Mouse (Mus musculus) embryonic facial prominence, embryonic 12.5 days (tissue): ENCODE data around the gene Nfx1. TPM values are rescaled to one million over a fixed set of nuclear protein-coding genes. Genes with fewer than 3 reads are reported as not detected.
A peak's percentile ranks its signal among the peaks of the same experiment; 100 is the strongest.
"Not testable (repeated sequence)": the region's sequence is repeated elsewhere in the genome, so short reads cannot be mapped to it uniquely, and the experiment has no call there.

Source experiments
- ATAC-seq: fragments of 200-750 bp; cut with Nextera tagmentation; 2 replicates; pipeline ENCODE4 v1.8.0; 2017; ENCODE audit not compliant: insufficient number of reproducible peaks, insufficient read depth, low FRiP score, low TSS enrichment
- H3K27ac ChIP-seq: fragments of 300-500 bp; sonication (generic); 2 replicates; pipeline ENCODE4 v1.5.1; 2016; ENCODE audit warnings: mild to moderate bottlenecking
- H3K27me3 ChIP-seq: fragments of 300-500 bp; sonication (generic); 2 replicates; pipeline ENCODE4 v1.6.1; 2016; ENCODE audit warnings: mild to moderate bottlenecking, moderate library complexity
- H3K36me3 ChIP-seq: fragments of 300-500 bp; sonication (generic); 2 replicates; pipeline ENCODE4 v1.6.1; 2016; ENCODE audit warnings: mild to moderate bottlenecking
- H3K4me1 ChIP-seq: fragments of 300-500 bp; sonication (generic); 2 replicates; pipeline ENCODE4 v1.6.1; 2016
- H3K4me2 ChIP-seq: fragments of 300-500 bp; sonication (generic); replicated peaks from 2 replicates; pipeline ENCODE4 v1.6.1; 2016; ENCODE audit warnings: mild to moderate bottlenecking, moderate library complexity
- H3K4me3 ChIP-seq: fragments of 300-500 bp; sonication (generic); 2 replicates; pipeline ENCODE4 v1.5.1; 2016; ENCODE audit warnings: mild to moderate bottlenecking
- H3K9ac ChIP-seq: fragments of 300-500 bp; sonication (generic); 2 replicates; pipeline ENCODE4 v1.6.1; 2016; ENCODE audit warnings: mild to moderate bottlenecking, moderate library complexity
- H3K9me3 ChIP-seq: fragments of 300-500 bp; sonication (generic); 2 replicates; pipeline ENCODE4 v1.6.1; 2016; ENCODE audit warnings: mild to moderate bottlenecking, moderate library complexity
- WGBS: fragments of 180-500 bp; shearing (Covaris S2); methylation state at CpG from one replicate; pipeline ENCODE4 v1.1.7; 2016; 5-methylcytosine and 5-hydroxymethylcytosine counted together
- polyA plus RNA-seq: library from polyadenylated mRNA; unstranded; fragments of >200 nt; fragmentation: Nextera tagmentation; extraction: Ambion mirVana; gene quantifications from 2 replicates; pipeline ENCODE4 v1.2.1, GENCODE M21; 2016

Nfx1 gene
- polyA plus RNA-seq, result 108 and 110 TPM in 2 replicates

DNA sequence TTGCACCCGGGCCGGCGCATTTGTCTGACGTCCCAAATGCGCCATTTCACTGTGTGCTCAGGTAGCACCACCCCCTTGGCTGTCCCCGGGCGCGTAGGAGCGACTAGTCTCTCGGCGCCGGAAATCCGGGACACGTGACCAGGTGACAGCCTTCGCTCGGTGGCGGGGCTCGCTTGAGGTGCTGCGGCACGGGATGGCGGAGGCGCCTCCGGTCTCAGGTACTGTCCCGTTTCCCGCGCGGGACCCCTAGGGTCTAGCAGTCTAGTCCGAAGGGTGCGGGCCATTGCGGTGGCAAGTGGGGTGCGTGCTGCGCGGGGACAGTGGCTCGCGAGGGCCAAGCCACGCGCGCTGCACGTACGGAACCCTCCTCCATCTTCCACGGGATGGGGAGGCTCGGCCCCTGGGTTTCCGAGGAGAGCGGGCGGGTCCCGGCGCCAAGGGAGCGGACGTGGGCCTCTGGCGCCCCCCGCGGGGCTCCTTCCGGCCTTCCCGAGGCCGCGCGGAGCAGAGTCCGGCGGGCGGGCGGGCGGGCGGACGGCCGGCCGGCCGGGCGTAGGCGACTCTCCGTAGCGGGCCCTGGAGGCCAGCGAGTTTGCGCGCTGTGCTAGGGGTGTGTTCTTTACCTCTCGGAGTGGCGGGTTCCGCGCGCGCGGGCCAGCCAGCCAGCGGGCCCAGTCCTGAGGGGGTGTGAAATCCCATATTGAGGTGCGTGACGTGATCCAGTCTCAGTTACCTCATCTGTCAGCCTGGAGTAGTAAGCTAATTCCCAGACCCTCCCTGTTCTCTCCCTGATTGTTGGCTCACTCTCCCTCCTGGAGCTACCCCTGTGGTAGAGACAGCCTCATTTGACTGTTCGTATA, at the start of gene Nfx1:
Nfx1 (plus strand) TSS at position 65 of the 860 bp plus-strand sequence.
- peak within 1 kb of the TSS; percentile 98 for H3K4me3 ChIP-seq
- peak within 1 kb of the TSS; percentile 94 for H3K27ac ChIP-seq
- under 1% methylated on average over 76 of the region's 85 CpGs for WGBS
- peak within 1 kb of the TSS; percentile 94 for H3K9ac ChIP-seq
- H3K4me2 ChIP-seq, result peak within 1 kb of the TSS; percentile 74
- ATAC-seq, result peak; percentile 89
- H3K27me3 ChIP-seq, result no peaks in the 10 kb centered on the region
- peaks cover 11% of the 10 kb centered on the region for H3K36me3 ChIP-seq
- H3K9me3 ChIP-seq, result no peaks in the 10 kb centered on the region
- H3K4me1 ChIP-seq, result peaks cover 16% of the 10 kb centered on the region; the same call in 1 of the 2 replicates

DNA sequence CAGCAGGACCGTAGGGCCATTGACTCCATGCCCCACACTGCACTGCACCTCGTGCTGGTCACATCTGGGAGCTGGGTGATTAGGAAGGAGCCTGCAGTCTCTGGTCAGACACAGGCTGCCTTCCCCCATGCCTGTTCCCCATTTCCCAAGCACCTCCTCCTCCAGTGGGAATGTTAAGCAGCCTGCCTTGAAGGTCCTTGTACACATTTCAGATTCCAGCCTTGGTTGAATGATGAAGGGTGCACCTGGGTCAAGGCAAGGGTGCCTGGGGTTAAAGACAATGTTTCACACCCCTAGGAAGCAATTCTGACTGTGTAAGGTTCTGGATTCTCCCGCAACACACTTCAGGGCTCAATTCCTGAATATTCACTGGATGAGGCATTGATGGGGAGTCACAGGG, 49.4 kb upstream of the Nfx1 start:
- H3K36me3 ChIP-seq, result no peaks in the 10 kb centered on the region
- no peak overlapping the region for H3K27ac ChIP-seq
- ATAC-seq, result no peak
- H3K4me3 ChIP-seq, result no peak overlapping the region
- H3K4me1 ChIP-seq, result no peaks in the 10 kb centered on the region
- WGBS, result 59% methylated on average over 3 of the region's 3 CpGs
- no peak overlapping the region for H3K9ac ChIP-seq
- H3K4me2 ChIP-seq, result no peak overlapping the region
- no peaks in the 10 kb centered on the region for H3K9me3 ChIP-seq
- H3K27me3 ChIP-seq, result no peaks in the 10 kb centered on the region

DNA sequence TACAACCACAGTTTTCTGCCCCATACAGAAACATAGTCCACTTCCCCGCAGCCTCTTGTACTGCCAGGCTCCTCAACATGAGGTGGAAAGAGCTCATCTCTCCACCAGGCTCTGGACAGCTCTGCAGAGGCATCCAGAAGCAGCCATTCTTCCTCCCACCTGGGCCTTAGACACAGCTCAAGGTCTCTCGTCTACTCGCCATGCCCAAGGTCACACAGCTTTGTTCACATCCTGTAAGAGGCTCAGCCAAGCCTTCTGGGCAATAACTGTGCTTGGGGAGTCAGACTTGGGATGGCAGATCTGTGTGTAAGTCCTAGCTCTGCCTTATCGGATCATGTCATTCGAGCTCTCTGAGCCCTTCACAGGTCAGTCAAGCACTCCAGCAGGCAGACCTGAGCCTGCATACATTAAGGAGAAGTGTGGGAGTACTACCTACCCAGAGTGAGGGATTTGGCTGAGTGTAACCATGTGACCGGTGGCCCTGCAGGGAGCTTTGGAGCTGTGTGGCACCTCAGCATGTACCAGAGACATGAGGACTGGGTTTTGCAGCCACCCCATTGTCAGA, 47.5 kb upstream of the Nfx1 start:
- H3K9me3 ChIP-seq, result no peaks in the 10 kb centered on the region
- no peaks in the 10 kb centered on the region for H3K27me3 ChIP-seq
- no peak overlapping the region for H3K27ac ChIP-seq
- no peak overlapping the region for H3K4me3 ChIP-seq
- H3K4me2 ChIP-seq, result no peak overlapping the region
- 71% methylated on average over 6 of the region's 6 CpGs for WGBS
- no peak for ATAC-seq
- H3K4me1 ChIP-seq, result no peaks in the 10 kb centered on the region
- H3K9ac ChIP-seq, result no peak overlapping the region
- H3K36me3 ChIP-seq, result no peaks in the 10 kb centered on the region

DNA sequence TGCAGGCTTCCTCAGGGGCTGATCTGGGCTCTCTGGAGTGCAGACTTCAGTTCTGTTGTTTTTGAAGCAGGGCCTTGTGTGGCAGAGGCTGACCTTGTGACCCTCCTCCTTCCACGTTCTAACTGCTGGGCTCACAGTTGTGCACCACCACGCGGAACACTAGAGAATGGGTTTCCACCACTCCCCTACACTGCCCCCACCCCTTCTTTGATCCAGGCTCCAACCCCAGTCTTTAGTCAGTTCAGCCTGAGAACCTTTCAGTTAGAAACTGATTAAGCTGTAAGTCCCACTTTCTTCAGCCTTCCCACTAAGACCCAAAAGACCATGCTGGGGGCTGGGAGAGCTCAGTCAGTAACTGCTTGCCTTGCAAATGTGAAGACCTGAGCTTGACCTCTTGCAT, 45.1 kb upstream of the Nfx1 start:
- Histone ChIP-seq H3K27me3 (no peaks in the 10 kb centered on the region), H3K4me1 (no peaks in the 10 kb centered on the region), H3K4me2 (no peak overlapping the region), H3K9ac (no peak overlapping the region), H3K9me3 (no peaks in the 10 kb centered on the region), H3K27ac (no peak overlapping the region), H3K4me3 (no peak overlapping the region), H3K36me3 (no peaks in the 10 kb centered on the region)
- WGBS, result 35% methylated on average over 3 of the region's 3 CpGs
- no peak for ATAC-seq

DNA sequence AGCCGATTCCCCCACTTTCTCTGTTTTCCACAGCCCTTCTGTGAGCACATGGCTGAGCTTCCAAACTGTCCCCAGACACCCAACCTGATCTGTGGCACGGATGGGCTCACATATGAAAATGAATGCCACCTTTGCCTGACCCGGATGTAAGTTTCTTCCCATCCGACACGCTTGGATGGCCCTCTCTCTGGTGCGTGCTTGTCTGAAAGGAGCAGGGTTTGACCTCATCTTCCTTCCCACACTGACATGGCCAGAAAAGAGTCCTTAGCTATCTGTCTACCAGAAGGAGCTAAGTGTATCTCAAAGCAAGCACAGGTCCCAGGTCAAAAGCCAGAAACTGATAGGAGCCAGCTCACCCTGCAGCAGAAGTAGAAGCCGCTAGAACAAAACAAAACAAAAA, 41.7 kb upstream of the Nfx1 start:
- 81% methylated on average over 7 of the region's 7 CpGs for WGBS
- H3K27me3 ChIP-seq, result no peaks in the 10 kb centered on the region

DNA sequence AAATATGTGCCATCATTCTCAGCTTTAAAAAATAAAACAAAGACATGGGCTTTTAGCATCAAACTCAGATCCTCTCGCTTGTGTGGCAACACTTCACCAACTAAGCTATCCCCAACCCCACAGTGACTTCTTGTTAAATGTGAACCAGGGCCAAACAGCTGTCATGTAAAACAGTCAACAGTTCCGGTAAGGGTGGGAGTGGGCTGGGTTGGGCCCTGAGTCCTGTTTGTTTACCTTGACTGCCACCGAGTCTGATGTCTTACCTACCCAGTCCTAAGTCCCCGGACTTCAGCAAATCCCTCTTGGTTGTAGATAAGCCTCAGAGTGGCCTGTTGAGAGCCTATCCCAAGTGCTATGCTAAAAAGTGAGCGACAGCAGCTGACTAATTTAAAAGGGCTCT, 37.0 kb upstream of the Nfx1 start:
- no peaks in the 10 kb centered on the region for H3K4me1 ChIP-seq
- no peak for ATAC-seq
- H3K36me3 ChIP-seq, result peaks cover 64% of the 10 kb centered on the region
- 86% methylated on average over 5 of the region's 5 CpGs for WGBS
- H3K9me3 ChIP-seq, result no peaks in the 10 kb centered on the region
- no peak overlapping the region for H3K4me2 ChIP-seq
- no peak overlapping the region for H3K9ac ChIP-seq
- no peak overlapping the region for H3K27ac ChIP-seq
- no peak overlapping the region for H3K4me3 ChIP-seq
- H3K27me3 ChIP-seq, result no peaks in the 10 kb centered on the region

More for the DNA sequence above, 41.7 kb upstream of the Nfx1 start:
- H3K4me2 ChIP-seq, result no peak overlapping the region
- no peaks in the 10 kb centered on the region for H3K9me3 ChIP-seq
- no peak overlapping the region for H3K4me3 ChIP-seq
- H3K36me3 ChIP-seq, result peaks cover 21% of the 10 kb centered on the region
- no peak for ATAC-seq
- H3K4me1 ChIP-seq, result no peaks in the 10 kb centered on the region
- H3K27ac ChIP-seq, result no peak overlapping the region
- H3K9ac ChIP-seq, result no peak overlapping the region

DNA sequence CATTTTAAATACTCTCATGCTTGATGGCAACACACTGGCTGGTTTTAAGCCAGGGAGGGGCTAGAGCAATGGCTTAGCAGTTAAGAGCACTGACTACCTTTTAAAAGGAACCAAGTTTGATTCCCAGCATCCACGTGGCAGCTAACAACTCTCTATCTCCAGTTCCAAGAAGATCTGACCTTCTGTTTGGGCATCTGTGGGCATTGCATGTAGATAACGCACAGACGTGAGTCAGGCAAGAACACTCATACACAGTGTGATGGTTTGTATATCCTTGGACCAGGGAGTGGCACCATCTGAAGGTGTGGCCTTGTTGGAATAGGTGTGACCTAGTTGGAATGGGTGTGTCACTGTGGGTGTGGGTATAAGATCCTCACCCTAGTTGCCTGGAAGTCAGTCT, 36.3 kb upstream of the Nfx1 start:
- not testable (repeated sequence) for H3K4me2 ChIP-seq, H3K27me3 ChIP-seq, H3K27ac ChIP-seq, H3K9me3 ChIP-seq, H3K4me1 ChIP-seq, ATAC-seq, H3K4me3 ChIP-seq, H3K9ac ChIP-seq
- H3K36me3 ChIP-seq, result peaks cover 71% of the 10 kb centered on the region
- 87% methylated on average over 3 of the region's 3 CpGs for WGBS

DNA sequence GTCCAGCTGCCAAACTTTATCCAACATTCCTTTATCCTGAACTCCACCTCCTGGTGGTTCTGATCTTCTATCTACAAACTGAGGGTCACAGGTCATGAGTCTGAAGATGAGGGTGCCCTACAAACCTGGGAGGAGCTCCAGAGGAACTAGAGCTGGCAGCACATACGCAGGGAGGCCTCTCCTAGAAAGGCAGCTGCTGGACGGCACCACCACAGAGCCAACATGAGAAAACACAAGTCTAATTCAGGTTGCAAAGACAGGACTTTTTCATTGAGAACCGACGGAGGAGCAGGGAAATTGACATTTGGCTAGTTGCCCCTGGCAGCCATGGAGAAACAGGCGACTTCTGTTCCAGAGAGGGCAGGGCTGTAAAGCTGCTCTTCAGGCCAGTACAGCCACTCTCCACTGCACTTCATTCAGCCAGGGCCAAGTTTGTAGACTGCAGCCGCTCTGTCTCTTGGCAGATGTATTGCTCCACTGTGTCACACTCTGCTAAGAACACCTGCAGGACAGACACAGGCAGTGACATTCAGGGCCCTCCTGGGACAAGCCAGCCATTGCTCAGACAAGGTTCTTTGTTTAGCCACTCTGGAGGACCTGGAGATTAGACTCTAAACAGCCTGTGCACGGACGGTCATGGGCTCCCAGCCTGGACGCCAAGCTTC, 34.4 kb upstream of the Nfx1 start:
- 89% methylated on average over 9 of the region's 9 CpGs for WGBS
- H3K36me3 ChIP-seq, result peaks cover 90% of the 10 kb centered on the region
- ATAC-seq, result no peak

DNA sequence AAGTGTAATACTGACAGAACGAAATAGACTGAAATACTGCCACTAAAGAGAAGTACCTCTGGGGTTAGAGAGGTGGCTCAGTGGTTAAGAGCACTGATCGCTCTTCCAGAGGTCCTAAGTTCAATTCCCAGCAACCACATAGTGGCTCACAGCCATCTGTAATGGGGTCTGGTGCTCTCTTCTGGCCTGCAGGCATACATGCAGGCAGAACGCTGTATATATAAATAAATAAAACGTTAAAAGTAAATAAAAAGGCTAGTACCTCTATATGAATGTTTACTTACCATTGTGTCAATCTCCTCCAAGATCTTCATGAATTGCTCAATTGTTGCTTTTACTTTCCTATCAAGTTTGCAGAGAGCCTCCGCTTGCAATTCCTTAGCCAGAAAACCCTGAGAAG, 31.9 kb upstream of the Nfx1 start:
- Histone ChIP-seq H3K9ac (no peak overlapping the region), H3K4me3 (no peak overlapping the region), H3K4me2 (no peak overlapping the region), H3K9me3 (peaks cover 6% of the 10 kb centered on the region; the same call in 1 of the 2 replicates), H3K27ac (no peak overlapping the region), H3K36me3 (peaks cover 93% of the 10 kb centered on the region), H3K4me1 (no peaks in the 10 kb centered on the region), H3K27me3 (no peaks in the 10 kb centered on the region)
- WGBS, result 93% methylated on average over 5 of the region's 5 CpGs
- no peak for ATAC-seq

More for the DNA sequence above, 34.4 kb upstream of the Nfx1 start:
- Histone ChIP-seq H3K4me3 (no peak overlapping the region), H3K9me3 (peaks cover 6% of the 10 kb centered on the region; the same call in 1 of the 2 replicates), H3K4me1 (no peaks in the 10 kb centered on the region), H3K4me2 (no peak overlapping the region), H3K27me3 (no peaks in the 10 kb centered on the region), H3K27ac (no peak overlapping the region), H3K9ac (no peak overlapping the region)

DNA sequence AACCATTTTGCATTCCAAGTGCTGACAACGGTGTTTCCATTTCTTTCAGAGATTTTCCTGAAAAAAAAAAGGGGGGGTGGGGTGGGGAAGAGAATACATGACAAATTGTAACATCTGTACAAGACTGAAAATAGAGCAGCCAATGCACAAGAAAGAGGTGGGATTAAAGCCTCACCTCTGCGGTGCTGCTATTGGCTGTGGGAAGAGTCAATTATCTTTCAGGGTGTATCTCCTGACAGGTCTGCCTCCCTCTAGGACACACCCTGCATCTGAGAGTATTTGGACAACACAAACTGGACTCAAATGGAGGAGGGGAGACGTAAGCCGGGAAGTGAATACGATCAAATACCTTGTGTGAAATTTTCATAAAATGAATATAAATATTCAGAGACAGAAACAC, 27.1 kb upstream of the Nfx1 start:
- Histone ChIP-seq H3K9ac (no peak overlapping the region), H3K4me1 (peaks cover 12% of the 10 kb centered on the region), H3K4me3 (no peak overlapping the region), H3K27ac (no peak overlapping the region), H3K9me3 (peaks cover 6% of the 10 kb centered on the region; the same call in 1 of the 2 replicates), H3K4me2 (no peak overlapping the region), H3K36me3 (peaks cover 66% of the 10 kb centered on the region), H3K27me3 (no peaks in the 10 kb centered on the region)
- WGBS, result 96% methylated on average over 5 of the region's 5 CpGs
- ATAC-seq, result no peak

DNA sequence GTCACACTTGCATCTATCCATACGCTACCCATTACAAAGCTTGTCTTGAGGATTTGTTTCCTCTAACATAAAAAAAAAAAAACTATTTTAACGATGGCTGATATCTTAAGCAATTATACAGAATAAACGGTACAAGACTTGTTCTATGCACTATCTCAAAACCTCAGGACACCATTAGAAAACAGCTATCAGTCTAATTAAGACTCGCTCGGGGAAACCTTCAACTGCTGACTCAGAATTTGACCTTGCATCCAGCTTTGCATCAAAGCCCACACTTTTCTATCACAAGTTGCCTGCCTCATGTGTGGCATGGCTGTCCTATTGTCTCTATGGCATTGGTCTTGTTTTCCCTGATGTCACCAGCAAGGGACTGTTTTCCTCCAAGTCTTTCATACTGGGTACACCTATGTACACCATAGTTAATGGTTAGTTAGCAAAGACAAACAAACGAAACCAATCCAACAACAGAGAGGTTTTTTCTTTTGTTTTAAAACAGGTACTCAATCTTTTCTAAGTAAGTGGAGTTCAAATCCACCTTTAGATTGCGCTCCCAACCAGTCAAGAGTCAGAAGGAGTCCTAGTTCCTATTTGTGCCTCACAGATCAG, 24.1 kb upstream of the Nfx1 start:
- Histone ChIP-seq H3K27ac (no peak overlapping the region), H3K27me3 (no peaks in the 10 kb centered on the region), H3K4me3 (peak overlapping the region; percentile 88), H3K36me3 (peaks cover 44% of the 10 kb centered on the region), H3K4me2 (peak overlapping the region; percentile 79), H3K4me1 (peaks cover 20% of the 10 kb centered on the region), H3K9ac (peak overlapping the region; percentile 90), H3K9me3 (no peaks in the 10 kb centered on the region)
- no peak for ATAC-seq
- 86% methylated on average over 7 of the region's 7 CpGs for WGBS
